Mouse (Mus musculus) left cerebral cortex, adult 11 months (tissue): ENCODE data around the gene Prokr2.
"Not testable (repeated sequence)": the region's sequence is repeated elsewhere in the genome, so short reads cannot be mapped to it uniquely, and the experiment has no call there.

Experiments used
- DNase-seq: peaks from one replicate; pipeline ENCODE4 v3.0.0; 2022; ENCODE audit warnings: low spot score

Prokr2 gene

GRCm38 (mm10) chr2:132340350-132340749 lies 44.9 kb downstream of the Prokr2 start:
- no peak for DNase-seq

DNA sequence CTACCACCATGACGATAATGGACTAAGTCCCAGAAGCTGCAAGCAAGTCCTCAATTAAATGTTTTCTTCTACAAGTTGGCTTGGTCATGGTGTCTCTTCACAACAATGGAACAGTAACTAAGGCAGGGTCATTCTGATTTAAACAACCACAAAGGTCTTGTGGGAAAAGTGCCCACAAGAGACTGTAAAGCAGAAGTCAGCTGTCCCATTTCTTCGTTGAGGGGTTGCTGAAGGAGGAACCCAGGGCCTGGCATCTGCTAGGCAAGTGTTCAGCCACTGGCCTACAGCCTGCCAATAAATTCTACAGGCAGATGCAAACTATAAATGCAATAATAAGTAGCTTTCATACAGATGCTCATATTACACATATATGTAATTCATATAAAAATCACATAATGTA lies 48.0 kb downstream of the Prokr2 start:
- no peak for DNase-seq

DNA sequence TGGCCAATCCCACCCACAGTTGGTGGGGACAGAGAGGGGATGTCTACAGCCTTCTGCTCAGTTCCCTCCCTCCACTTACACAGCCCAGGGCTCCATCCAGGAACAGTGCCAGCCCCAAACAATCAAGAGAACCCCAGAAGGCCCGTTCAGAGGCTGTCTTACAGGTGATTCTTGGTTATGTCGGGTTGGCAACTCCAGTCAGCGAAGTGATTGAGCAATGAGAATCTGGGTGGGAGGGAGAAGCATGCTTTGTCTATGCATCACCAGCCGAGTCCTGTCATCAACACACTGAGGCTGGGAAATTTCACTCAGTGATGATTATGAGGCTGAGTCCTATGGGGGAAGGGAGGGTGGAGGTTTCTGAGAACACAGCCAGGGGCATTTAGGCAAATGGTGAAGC lies 61.7 kb downstream of the Prokr2 start:
- DNase-seq = no peak

DNA sequence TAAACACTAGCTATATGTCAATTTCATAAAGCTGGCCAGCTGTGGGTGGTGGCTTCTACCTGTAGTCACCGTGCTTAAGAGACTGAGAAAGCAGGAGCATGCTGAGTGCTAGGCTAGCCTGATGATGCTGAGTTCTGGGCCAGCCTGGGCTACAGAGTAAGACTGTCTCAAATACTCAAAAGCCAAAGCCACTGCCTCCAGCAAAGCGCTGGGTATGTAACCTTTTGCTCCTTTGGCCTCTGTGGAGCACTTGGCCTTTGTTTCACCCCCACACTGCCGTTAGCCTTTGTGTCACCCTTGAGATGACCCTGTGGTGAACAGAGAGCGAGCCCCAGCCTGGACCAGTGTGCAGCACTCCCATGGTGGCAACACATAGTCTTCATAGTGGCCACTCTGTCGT lies 64.7 kb downstream of the Prokr2 start:
- DNase-seq = no peak

- no peak for DNase-seq
Measured at GRCm38 (mm10) chr2:132317178-132317577, 68.1 kb downstream of the Prokr2 start.

DNA sequence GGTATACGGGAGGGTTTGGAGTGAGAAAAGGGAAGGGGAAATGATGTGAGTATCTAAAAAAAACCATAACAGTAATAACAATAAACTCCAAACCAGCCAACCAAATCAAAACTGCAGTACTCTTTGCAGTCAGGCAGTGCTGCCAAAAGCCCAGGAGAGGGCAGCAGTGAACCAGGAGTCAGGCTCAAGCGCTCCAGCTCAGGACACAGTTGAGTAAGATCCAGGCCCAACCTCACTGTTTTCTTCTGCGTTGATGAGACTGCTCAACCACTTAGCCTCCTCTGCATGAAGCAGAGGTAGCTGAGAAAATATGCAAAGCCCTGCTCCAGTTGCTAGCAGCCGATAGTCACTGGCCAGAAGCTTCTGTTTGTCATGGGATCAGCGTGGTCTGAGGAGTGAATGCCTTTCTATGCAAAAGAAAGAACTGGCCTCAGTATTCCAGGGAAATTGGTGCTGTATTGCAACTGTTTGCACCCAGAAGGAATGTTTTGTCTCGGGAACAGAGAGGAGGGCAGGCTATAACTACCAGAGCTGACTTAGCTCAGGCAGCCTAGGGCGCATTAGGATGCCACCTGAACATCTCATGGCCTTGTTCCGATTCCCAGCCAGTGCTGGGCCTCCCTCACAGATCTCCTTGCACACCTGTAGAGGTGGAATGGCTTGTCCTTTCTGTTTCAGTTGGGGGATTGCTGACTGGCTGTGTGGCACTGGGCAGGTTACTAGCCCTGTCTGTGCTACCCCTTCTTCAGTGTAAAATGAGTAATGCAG lies 69.0 kb downstream of the Prokr2 start:
- DNase-seq = peak; percentile 53

GRCm38 (mm10) chr2:132314057-132314456 lies 71.2 kb downstream of the Prokr2 start:
- not testable (repeated sequence) for DNase-seq

DNA sequence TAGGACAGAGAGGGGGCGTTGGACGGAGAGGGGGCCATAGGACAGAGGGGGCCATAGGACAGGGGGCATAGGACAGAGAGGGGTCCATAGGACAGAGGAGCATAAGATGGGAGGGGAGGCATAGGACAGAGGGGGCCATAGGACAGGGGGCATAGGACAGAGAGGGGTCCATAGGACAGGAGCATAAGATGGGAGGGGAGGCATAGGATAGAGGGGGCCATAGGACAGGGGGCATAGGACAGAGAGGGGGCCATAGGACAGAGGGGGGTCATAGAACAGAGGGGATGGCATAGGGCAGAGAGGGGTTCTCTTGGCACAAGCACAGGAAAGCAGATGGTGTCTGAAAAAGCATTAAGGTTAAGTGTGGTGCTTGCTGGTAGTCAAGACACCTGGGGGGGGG lies 71.7 kb downstream of the Prokr2 start:
- no peak for DNase-seq

DNA sequence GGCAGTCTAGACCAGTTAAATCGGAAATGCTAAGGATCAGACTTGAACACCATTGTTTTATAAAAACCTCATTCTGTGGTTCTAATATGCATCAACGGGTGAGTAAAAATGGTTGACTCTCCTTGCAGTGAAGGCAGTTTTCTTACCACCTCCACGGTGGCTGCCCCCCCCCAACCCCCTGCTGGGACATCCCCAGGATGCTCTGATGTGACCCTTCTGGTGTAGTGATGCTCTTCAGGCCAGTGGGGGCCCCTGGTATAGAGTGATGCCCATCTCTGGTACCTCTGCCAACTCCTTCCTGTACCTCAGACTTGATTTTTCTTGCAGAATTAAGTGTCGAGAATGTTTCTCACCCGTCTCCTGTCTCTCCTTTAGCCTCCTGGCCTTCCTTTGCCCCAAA lies 72.6 kb downstream of the Prokr2 start:
- DNase-seq = no peak

GRCm38 (mm10) chr2:132309398-132309930 lies 75.8 kb downstream of the Prokr2 start:
- DNase-seq = no peak

- no peak for DNase-seq
Measured at GRCm38 (mm10) chr2:132308829-132309228, 76.4 kb downstream of the Prokr2 start.

GRCm38 (mm10) chr2:132307213-132307843 lies 77.9 kb downstream of the Prokr2 start:
- DNase-seq = no peak

- DNase-seq = no peak
Measured at GRCm38 (mm10) chr2:132305988-132306387, 79.3 kb downstream of the Prokr2 start.

GRCm38 (mm10) chr2:132305165-132305564 lies 80.1 kb downstream of the Prokr2 start:
- no peak for DNase-seq

DNA sequence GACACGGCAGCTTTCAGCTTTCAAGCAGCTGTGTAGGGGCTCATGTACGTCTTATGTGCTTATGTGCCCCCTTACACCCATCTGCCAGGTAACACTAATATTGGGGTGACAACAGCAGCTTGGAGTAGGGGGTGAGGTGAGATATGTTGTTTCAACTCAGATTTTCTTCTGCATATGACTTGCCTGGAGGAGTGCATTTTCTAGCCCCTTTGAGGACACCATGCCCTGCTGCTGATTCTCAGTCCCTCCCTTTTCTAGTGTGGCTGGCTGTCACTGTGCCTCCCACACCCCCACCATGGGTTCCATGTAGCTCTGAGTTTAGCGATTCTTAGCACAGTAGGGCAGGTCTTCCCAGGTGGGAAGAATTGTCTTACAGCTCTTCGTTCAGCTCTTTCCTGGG lies 83.8 kb downstream of the Prokr2 start:
- no peak for DNase-seq

DNA sequence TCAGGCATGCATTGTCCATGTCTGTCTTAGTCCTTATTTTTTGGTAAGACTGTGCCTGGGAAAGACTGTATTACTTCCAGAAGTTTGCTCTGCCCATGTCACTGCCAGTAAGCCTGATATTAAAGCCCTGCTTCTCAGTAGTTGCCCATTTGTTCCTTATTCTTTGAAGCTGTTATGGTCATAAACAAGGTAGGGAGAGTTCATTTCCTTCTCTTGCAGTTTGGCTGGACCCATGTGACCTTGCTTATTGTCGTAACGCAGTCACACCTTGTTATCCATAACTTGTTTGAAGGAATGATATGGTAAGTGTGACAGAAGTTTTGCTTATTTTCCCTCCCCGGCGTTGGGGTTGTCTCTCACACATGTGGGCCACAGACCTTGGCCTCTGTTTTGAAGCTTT lies 87.0 kb downstream of the Prokr2 start:
- DNase-seq = no peak

GRCm38 (mm10) chr2:132293694-132294450 lies 91.4 kb downstream of the Prokr2 start:
- no peak for DNase-seq

DNA sequence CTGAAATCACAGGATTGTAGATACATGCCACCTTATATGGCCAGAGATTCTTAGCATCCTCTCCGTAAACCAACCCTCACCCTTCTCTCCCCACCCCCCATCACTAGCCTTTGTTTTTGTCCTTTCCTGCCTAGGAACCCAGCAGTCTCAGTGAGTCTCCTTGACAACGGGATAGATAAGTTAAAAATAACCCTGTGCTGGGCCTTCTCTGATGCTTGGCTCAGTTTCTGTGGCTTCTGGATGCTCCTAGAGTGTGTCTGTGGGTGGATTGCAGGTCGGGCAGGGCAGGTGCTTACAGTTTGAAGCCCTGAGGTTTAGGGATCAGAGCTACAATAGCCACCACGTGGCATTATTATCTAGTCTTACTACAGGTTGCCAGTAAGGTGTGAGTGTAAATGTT lies 93.2 kb downstream of the Prokr2 start:
- peak; percentile 47 for DNase-seq

DNA sequence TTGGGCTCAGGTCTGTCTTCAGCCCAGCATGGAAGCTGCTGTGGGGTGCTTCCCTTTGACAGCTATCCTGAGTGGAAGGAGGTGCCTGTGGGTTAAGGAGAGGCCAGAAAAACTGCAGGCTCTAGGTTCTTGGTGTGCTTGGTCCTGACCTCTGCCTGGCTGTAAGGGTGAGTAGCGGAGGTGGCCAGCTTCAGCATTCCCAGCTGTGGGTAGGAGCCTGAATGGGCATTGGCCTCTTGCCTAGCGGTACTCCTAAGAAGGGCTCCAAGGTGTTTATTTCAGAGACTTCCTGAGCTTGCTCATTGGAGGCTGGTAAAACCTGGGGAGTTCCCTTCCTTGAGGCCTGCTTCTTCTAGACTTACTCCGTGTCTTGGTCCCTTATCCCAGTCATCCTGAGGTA lies 94.0 kb downstream of the Prokr2 start:
- DNase-seq = no peak

DNA sequence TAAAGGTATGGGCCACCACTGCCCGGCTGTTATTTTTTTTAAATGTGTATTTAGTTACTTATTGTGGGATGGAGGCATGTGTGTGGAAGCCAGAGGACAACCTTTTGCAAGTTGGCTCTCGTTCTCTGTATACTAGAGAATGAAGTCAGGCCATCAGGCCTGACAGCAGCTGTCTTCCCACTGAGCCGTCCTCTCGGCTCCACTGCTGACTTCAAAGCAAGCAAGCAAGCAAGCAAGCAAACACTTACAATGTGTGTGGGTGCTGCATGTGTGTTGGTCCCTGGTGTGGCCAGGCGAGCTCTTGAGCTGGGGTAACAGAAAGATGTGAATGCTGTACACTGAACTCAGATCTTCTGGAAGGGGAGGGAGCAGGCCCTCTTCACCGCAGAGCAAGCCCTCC lies 94.4 kb downstream of the Prokr2 start:
- DNase-seq = no peak

GRCm38 (mm10) chr2:132289213-132289612 lies 96.0 kb downstream of the Prokr2 start:
- DNase-seq = not testable (repeated sequence)
